Mouse (Mus musculus): ENCODE results near the gene Cabp7. TPM values are rescaled to one million over a fixed set of nuclear protein-coding genes. Genes with fewer than 3 reads are reported as not detected.

Cabp7 gene
- polyA plus RNA-seq (2016; fragmentation: Nextera tagmentation; extraction: Ambion mirVana), result 0.05 and 0.06 TPM in 2 replicates

DNA sequence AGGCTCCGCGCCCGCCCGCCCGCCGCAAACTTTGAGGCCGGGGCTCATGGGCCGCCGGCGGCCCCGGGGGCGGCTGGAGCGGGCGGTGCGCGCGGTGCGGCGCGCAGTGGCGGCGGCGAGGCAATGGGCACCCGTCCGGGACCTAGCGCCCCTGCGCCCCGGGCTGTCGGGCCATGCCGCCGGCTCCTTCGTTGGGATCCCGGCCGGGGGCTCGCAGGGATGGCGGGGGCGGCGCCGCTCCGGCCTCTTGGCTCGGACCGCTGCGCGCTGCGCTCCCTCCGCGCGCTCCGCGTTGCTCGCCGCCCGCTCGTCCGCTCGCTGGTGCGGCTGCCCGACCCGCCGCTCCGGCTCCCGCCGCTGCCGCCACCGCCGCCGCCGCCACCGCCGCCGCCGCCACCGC is at the start of gene Cabp7:
Gene Cabp7, minus strand, starts transcription at position 46 of the 400 bp plus-strand sequence.
- peaks cover 100% of the 10 kb centered on the region for H3K27me3 ChIP-seq (replicated peaks)
- WGBS (ENCODE audit: insufficient replicate concordance), result under 1% methylated on average over 39 of the region's 73 CpGs
- H3K4me1 ChIP-seq, result peaks cover 15% of the 10 kb centered on the region
- H3K27ac ChIP-seq, result no peak within 1 kb of the TSS
- no peak within 1 kb of the TSS for H3K9ac ChIP-seq
- H3K9me3 ChIP-seq (replicated peaks), result no peaks in the 10 kb centered on the region
- no peak for ATAC-seq
- H3K36me3 ChIP-seq, result no peaks in the 10 kb centered on the region
- H3K4me2 ChIP-seq, result peak within 1 kb of the TSS; percentile 68
- peak within 1 kb of the TSS; percentile 45 for H3K4me3 ChIP-seq

GRCm38 (mm10) chr11:4793006-4793405 is 46.4 kb upstream of the Cabp7 start:
- Histone ChIP-seq H3K27me3 (replicated peaks) (no peaks in the 10 kb centered on the region), H3K4me3 (no peak overlapping the region), H3K4me1 (no peaks in the 10 kb centered on the region), H3K36me3 (peaks cover 78% of the 10 kb centered on the region), H3K27ac (no peak overlapping the region), H3K9me3 (replicated peaks) (no peaks in the 10 kb centered on the region), H3K4me2 (no peak overlapping the region), H3K9ac (no peak overlapping the region)
- WGBS (ENCODE audit: insufficient replicate concordance), result 72% methylated on average over 3 of the region's 3 CpGs
- ATAC-seq, result no peak

DNA sequence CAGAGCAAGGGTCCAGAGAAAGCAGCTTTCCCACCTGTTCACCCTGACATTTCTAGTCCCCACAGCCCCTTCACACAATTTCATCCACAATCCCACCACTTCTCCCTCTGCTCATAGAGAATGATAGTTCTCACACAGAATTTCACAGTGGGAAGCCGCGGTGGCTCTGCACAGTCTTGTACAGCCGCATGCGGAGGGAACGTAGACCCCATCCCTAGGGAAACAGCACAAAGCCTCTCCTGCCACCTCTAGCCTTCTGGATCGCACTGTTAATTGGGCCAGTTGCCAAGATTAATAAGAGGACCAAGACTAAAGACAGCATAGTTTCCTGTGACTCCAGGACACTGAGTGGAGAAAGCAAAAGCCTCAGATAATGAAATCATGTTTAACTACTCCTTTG is 45.0 kb upstream of the Cabp7 start:
- Histone ChIP-seq H3K9me3 (replicated peaks) (no peaks in the 10 kb centered on the region), H3K36me3 (peaks cover 78% of the 10 kb centered on the region), H3K9ac (no peak overlapping the region), H3K27ac (no peak overlapping the region), H3K4me3 (no peak overlapping the region), H3K27me3 (replicated peaks) (no peaks in the 10 kb centered on the region), H3K4me1 (no peaks in the 10 kb centered on the region), H3K4me2 (no peak overlapping the region)
- ATAC-seq, result no peak
- WGBS (ENCODE audit: insufficient replicate concordance), result 88% methylated on average over 6 of the region's 6 CpGs

DNA sequence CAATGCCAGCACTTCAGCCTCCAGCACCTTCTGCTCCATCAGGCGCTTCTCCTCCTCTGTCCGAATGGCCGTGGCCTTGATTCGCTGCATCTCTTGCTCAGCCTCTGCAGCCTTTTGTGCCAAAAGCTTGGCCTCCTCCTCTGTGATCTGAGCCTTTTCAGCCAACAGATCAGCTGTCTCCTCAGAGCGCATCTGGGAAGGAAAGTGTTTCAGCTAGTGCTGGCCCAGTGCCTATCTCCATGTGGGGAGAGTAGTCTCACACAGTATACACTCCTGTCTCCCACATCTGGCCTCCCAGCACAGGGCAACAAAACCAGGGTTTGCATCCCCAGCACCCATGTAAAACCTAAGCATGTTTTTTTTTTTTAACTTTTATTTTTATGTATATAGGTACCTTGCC is 43.1 kb upstream of the Cabp7 start:
- ATAC-seq, result no peak
- H3K9me3 ChIP-seq (replicated peaks), result no peaks in the 10 kb centered on the region
- H3K36me3 ChIP-seq, result peaks cover 89% of the 10 kb centered on the region
- H3K4me2 ChIP-seq, result no peak overlapping the region
- H3K27me3 ChIP-seq (replicated peaks), result no peaks in the 10 kb centered on the region
- 87% methylated on average over 5 of the region's 5 CpGs for WGBS (ENCODE audit: insufficient replicate concordance)
- H3K4me3 ChIP-seq, result no peak overlapping the region
- no peak overlapping the region for H3K9ac ChIP-seq
- no peak overlapping the region for H3K27ac ChIP-seq
- H3K4me1 ChIP-seq, result no peaks in the 10 kb centered on the region

DNA sequence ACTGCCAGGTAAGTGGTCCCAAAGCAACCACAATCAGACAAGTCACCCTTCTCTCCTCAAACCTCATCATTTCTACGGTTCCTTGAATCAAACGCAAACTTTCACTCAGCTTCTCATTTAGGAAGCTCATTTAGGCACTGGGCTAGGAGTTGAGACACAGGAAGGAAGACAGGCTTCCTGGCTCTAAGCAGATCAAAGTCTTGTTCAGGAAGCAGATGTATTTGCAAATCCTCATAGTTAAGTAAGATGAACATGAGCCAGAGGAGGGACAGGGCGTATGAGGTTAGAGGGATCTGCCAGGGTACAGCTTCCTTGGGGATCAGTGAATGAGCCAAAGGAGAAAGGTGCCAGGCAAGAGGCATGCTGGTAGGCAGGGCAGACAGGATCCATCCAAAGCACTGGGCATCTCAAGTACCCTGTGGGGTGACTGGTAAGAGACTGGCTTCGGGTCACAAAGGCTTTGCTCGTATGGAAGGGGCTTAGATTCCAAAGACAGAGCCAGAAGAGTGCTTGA is 38.1 kb upstream of the Cabp7 start:
- H3K9me3 ChIP-seq (replicated peaks), result no peaks in the 10 kb centered on the region
- H3K27me3 ChIP-seq (replicated peaks), result no peaks in the 10 kb centered on the region
- ATAC-seq, result no peak
- WGBS (ENCODE audit: insufficient replicate concordance), result 58% methylated on average over 5 of the region's 5 CpGs
- no peaks in the 10 kb centered on the region; the same call in 1 of the 2 replicates for H3K4me1 ChIP-seq
- H3K36me3 ChIP-seq, result peaks cover 83% of the 10 kb centered on the region
- no peak overlapping the region for H3K27ac ChIP-seq
- H3K4me2 ChIP-seq, result no peak overlapping the region
- no peak overlapping the region for H3K4me3 ChIP-seq
- no peak overlapping the region for H3K9ac ChIP-seq

GRCm38 (mm10) chr11:4783116-4783515 is 36.5 kb upstream of the Cabp7 start:
- WGBS (ENCODE audit: insufficient replicate concordance), result 79% methylated on average over 3 of the region's 3 CpGs
- H3K4me3 ChIP-seq, result no peak overlapping the region
- no peaks in the 10 kb centered on the region; the same call in 1 of the 2 replicates for H3K4me1 ChIP-seq
- H3K9me3 ChIP-seq (replicated peaks), result no peaks in the 10 kb centered on the region
- no peak for ATAC-seq
- H3K27ac ChIP-seq, result no peak overlapping the region
- H3K27me3 ChIP-seq (replicated peaks), result no peaks in the 10 kb centered on the region
- H3K36me3 ChIP-seq, result peaks cover 83% of the 10 kb centered on the region
- H3K9ac ChIP-seq, result no peak overlapping the region
- no peak overlapping the region for H3K4me2 ChIP-seq

DNA sequence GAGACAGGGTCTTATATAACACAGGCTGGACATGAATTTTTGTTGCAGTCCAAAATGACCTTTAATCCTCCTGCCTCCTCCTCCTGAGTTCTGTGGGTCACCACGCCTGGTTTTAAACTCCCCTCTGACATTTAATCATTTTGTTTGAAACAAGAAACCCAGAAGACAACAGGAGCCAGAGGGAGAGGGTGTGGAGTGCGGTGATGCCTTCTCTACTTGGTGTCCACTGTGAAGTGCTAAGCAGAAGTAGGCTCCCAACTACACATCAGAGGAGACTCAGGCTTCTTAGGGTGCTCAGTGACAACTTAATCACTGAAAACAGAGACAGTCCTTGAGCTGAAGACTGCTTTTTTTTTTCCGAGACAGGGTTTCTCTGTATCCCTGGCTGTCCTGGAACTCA is 34.3 kb upstream of the Cabp7 start:
- H3K36me3 ChIP-seq, result peaks cover 82% of the 10 kb centered on the region
- no peak overlapping the region for H3K4me3 ChIP-seq
- no peak overlapping the region for H3K9ac ChIP-seq
- H3K4me2 ChIP-seq, result no peak overlapping the region
- 75% methylated on average over 3 of the region's 3 CpGs for WGBS (ENCODE audit: insufficient replicate concordance)
- H3K27ac ChIP-seq, result no peak overlapping the region
- H3K27me3 ChIP-seq (replicated peaks), result no peaks in the 10 kb centered on the region
- H3K4me1 ChIP-seq, result no peaks in the 10 kb centered on the region; the same call in 1 of the 2 replicates
- ATAC-seq, result no peak
- H3K9me3 ChIP-seq (replicated peaks), result no peaks in the 10 kb centered on the region

GRCm38 (mm10) chr11:4772925-4773324 is 26.3 kb upstream of the Cabp7 start:
- no peak for ATAC-seq
- no peaks in the 10 kb centered on the region for H3K9me3 ChIP-seq (replicated peaks)
- no peaks in the 10 kb centered on the region for H3K4me1 ChIP-seq
- no peaks in the 10 kb centered on the region for H3K27me3 ChIP-seq (replicated peaks)
- no peak overlapping the region for H3K27ac ChIP-seq
- no peak overlapping the region for H3K9ac ChIP-seq
- no peak overlapping the region for H3K4me3 ChIP-seq
- H3K36me3 ChIP-seq, result peaks cover 60% of the 10 kb centered on the region
- no peak overlapping the region for H3K4me2 ChIP-seq
- 22% methylated on average over 3 of the region's 3 CpGs for WGBS (ENCODE audit: insufficient replicate concordance)

- no peak for ATAC-seq
- Histone ChIP-seq H3K9ac (no peak overlapping the region), H3K4me3 (no peak overlapping the region), H3K36me3 (peaks cover 49% of the 10 kb centered on the region), H3K27ac (no peak overlapping the region), H3K27me3 (replicated peaks) (no peaks in the 10 kb centered on the region), H3K4me1 (no peaks in the 10 kb centered on the region), H3K9me3 (replicated peaks) (no peaks in the 10 kb centered on the region), H3K4me2 (no peak overlapping the region)
- 74% methylated on average over 7 of the region's 7 CpGs for WGBS (ENCODE audit: insufficient replicate concordance)
Observed at GRCm38 (mm10) chr11:4771756-4772155, 25.2 kb upstream of the Cabp7 start.

DNA sequence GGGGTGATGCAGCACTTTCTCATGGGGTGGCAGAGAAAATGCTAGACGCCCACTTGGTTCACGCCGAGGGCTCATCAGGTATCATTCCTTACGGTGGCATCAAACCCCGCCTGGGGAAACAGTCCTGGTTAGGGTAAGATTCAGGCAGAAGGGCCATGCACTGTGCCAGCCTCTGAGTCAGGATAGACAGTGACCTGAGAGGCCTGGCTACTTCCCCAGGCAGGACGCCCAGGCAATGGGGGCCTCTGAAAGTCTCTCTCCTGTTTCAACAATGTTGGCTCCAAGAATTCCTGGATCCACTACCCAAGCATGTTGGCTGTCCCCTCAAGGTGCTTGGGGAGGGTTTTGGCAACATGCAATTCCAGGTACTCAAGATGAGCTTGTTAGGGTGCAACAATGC is 23.3 kb upstream of the Cabp7 start:
- Histone ChIP-seq H3K27me3 (replicated peaks) (no peaks in the 10 kb centered on the region), H3K9ac (no peak overlapping the region), H3K27ac (no peak overlapping the region), H3K4me2 (no peak overlapping the region), H3K4me3 (no peak overlapping the region), H3K36me3 (peaks cover 39% of the 10 kb centered on the region), H3K4me1 (no peaks in the 10 kb centered on the region), H3K9me3 (replicated peaks) (no peaks in the 10 kb centered on the region)
- ATAC-seq, result no peak
- 86% methylated on average over 6 of the region's 6 CpGs for WGBS (ENCODE audit: insufficient replicate concordance)

DNA sequence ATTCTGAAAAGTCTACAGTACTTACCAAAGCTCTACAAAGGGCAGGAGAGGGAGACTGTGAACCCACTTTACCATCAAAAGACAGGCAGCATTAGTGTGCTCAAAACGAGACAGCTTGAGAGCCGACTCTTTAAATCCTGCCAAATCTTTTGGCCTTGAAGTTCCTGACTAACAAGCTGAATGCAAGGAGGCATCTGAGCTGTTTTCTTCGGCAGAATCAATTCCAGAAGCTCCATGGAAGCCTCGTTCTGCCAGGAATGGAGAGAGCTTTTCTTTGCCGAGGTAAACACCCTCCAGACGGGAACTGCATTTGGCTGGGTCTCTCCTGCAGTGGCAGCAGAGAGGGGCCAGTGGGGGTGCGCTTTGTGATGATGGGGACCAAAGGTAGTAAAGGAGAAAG is 22.7 kb upstream of the Cabp7 start:
- no peak overlapping the region for H3K27ac ChIP-seq
- ATAC-seq, result no peak
- H3K4me3 ChIP-seq, result no peak overlapping the region
- 65% methylated on average over 7 of the region's 7 CpGs for WGBS (ENCODE audit: insufficient replicate concordance)
- no peaks in the 10 kb centered on the region for H3K27me3 ChIP-seq (replicated peaks)
- no peak overlapping the region for H3K9ac ChIP-seq
- H3K36me3 ChIP-seq, result peaks cover 38% of the 10 kb centered on the region
- no peak overlapping the region for H3K4me2 ChIP-seq
- H3K4me1 ChIP-seq, result no peaks in the 10 kb centered on the region
- no peaks in the 10 kb centered on the region for H3K9me3 ChIP-seq (replicated peaks)

- H3K36me3 ChIP-seq, result peaks cover 38% of the 10 kb centered on the region
- peaks cover 1% of the 10 kb centered on the region; the same call in 1 of the 2 replicates for H3K27me3 ChIP-seq (replicated peaks)
- no peak for ATAC-seq
- H3K9me3 ChIP-seq (replicated peaks), result no peaks in the 10 kb centered on the region
- H3K4me1 ChIP-seq, result no peaks in the 10 kb centered on the region
- H3K4me2 ChIP-seq, result no peak overlapping the region
- no peak overlapping the region for H3K4me3 ChIP-seq
- 77% methylated on average over 4 of the region's 4 CpGs for WGBS (ENCODE audit: insufficient replicate concordance)
- no peak overlapping the region for H3K9ac ChIP-seq
- H3K27ac ChIP-seq, result no peak overlapping the region
Observed at GRCm38 (mm10) chr11:4768399-4768798, 21.8 kb upstream of the Cabp7 start.

GRCm38 (mm10) chr11:4764476-4764875 is 17.9 kb upstream of the Cabp7 start:
- H3K9ac ChIP-seq, result no peak overlapping the region
- no peak overlapping the region for H3K4me2 ChIP-seq
- peaks cover 10% of the 10 kb centered on the region for H3K36me3 ChIP-seq
- no peak overlapping the region for H3K4me3 ChIP-seq
- WGBS (ENCODE audit: insufficient replicate concordance), result 54% methylated on average over 5 of the region's 5 CpGs
- H3K27me3 ChIP-seq (replicated peaks), result peaks cover 33% of the 10 kb centered on the region
- no peak for ATAC-seq
- H3K4me1 ChIP-seq, result no peaks in the 10 kb centered on the region
- H3K9me3 ChIP-seq (replicated peaks), result no peaks in the 10 kb centered on the region
- no peak overlapping the region for H3K27ac ChIP-seq

Data from liver, embryonic 12.5 days (tissue).